Mouse (Mus musculus) layer of hippocampus, adult 2 months (tissue): ENCODE measurements around the gene Dnph1. TPM values are rescaled to one million over a fixed set of nuclear protein-coding genes. Genes with fewer than 3 reads are reported as not detected.
A peak's percentile ranks its signal among the peaks of the same experiment; 100 is the strongest.

Experiments
- DNase-seq, 2 experiments: peaks; one replicate each; pipeline ENCODE4 v3.0.0; 2022; ENCODE audit warnings: low spot score in 2 of 2
- H3K27ac ChIP-seq: fragments of 200-600 bp; 2 replicates; pipeline ENCODE4 v1.8.1; 2022
- H3K4me3 ChIP-seq: fragments of 200-600 bp; 2 replicates; pipeline ENCODE4 v1.8.1; 2022; ENCODE audit warnings: mild to moderate bottlenecking
- CTCF ChIP-seq: fragments of 200-600 bp; conservative IDR thresholded peaks from 2 replicates; pipeline ENCODE4 v1.8.1; 2022; ENCODE audit warnings: antibody characterized with exemption, mild to moderate bottlenecking, moderate library complexity
- total RNA-seq, 2 experiments: library from RNA; stranded (reverse); gene quantifications; 2 replicates each; pipeline ENCODE4 v1.2.3; 2021

Dnph1 gene
- total RNA-seq, 2 experiments from 2014 or later: 4.8 to 6.2 TPM

DNA sequence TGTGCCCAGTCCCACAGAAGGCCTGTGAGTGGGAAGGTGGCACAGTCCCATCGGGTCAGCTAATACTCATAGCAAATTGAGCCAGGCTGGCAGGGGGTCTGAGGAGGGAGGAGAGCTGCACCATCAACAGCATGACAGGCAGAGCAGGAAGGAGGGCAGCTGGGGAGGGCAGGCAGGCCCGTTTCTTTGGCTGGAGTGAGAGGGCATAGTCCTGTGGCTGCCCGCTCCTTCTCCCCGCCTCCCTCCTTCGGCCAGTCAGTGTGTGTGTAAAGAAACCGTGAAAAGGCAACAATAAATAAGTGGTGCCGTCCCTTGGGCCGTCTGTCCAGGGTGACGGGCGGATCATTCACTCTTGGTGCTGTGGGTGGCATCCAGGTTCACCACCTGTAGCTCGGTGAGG is 52.2 kb downstream of the Dnph1 start:
- no peak for TF ChIP-seq CTCF
- DNase-seq: no peak
- no peak overlapping the region for H3K4me3 ChIP-seq

DNA sequence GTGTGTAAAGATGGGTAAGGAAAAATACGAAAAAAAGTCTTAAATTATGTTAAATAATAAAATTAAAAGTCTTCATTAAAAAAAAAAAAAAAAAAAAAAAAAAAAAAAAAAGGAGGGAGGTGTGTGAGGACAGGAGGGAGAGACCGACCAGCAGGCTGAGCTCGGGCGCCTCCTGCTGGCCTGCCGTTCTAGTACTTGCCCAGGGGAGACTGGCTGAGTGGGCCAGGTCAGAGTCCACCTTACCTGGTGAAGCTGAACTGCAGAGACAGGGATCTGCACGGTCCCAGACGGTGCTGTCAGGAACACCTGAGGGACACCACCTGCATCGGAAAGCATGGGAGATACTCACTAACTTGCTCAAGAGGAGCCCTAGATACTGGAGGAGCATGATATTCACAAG is 52.7 kb downstream of the Dnph1 start:
- TF ChIP-seq CTCF: peak; percentile 78
- no peak for DNase-seq
- Histone ChIP-seq H3K4me3 (no peak overlapping the region), H3K27ac (no peak overlapping the region)

More for the DNA sequence above, 52.2 kb downstream of the Dnph1 start:
- H3K27ac ChIP-seq: no peak overlapping the region

Other genes starting within 250 kb of the Dnph1 start
- 10 to 100 TPM; 37.6 to 39.0 TPM for gene Polr1c, start 248.7 kb upstream of the Dnph1 start, total RNA-seq
- gene Yipf3, start 248.6 kb upstream of the Dnph1 start, total RNA-seq: 10 to 100 TPM; 80.3 to 95.2 TPM
- gene Lrrc73, start 243.2 kb upstream of the Dnph1 start, total RNA-seq: 10 to 100 TPM; 57.3 to 58.2 TPM
- 10 to 100 TPM; 54.0 to 56.7 TPM for gene Tjap1, start 213.7 kb upstream of the Dnph1 start, total RNA-seq
- 10 to 100 TPM; 52.5 to 53.5 TPM for gene Dlk2, start 199.3 kb upstream of the Dnph1 start, total RNA-seq
- 1 to 10 TPM; 8.9 to 9.7 TPM for gene Abcc10, start 168.4 kb upstream of the Dnph1 start, total RNA-seq
- 10 to 100 TPM; 57.4 to 70.5 TPM for gene Zfp318, start 113.0 kb upstream of the Dnph1 start, total RNA-seq
- gene Crip3, start 67.8 kb upstream of the Dnph1 start, total RNA-seq: 1 to 10 TPM; 2.4 to 6.3 TPM
- under 1 TPM in 1 of 2 experiments, not detected in 1; 0.28 TPM for gene Slc22a7, start 58.3 kb upstream of the Dnph1 start, total RNA-seq
- 100 to 1,000 TPM; 119 to 122 TPM for gene Ttbk1, start 9.0 kb upstream of the Dnph1 start, total RNA-seq
- gene Cul9, start 49.7 kb downstream of the Dnph1 start, total RNA-seq: 10 to 100 TPM; 66.1 to 68.4 TPM
- gene Srf, start 59.5 kb downstream of the Dnph1 start, total RNA-seq: 10 to 100 TPM; 75.7 to 90.9 TPM
- 1 to 10 TPM; 8.5 to 8.8 TPM for gene Ptk7, start 132.8 kb downstream of the Dnph1 start, total RNA-seq
- 10 to 100 TPM; 19.0 to 20.1 TPM for gene Klc4, start 149.3 kb downstream of the Dnph1 start, total RNA-seq
- gene Mrpl2, start 149.5 kb downstream of the Dnph1 start, total RNA-seq: 10 to 100 TPM; 52.2 to 53.5 TPM
- gene Cul7, start 153.6 kb downstream of the Dnph1 start, total RNA-seq: 10 to 100 TPM; 19.1 to 20.4 TPM
- gene Rrp36, start 177.6 kb downstream of the Dnph1 start, total RNA-seq: 10 to 100 TPM; 15.8 to 16.8 TPM
- gene Mea1, start 182.1 kb downstream of the Dnph1 start, total RNA-seq: 100 to 1,000 TPM in 1 of 2 experiments, 10 to 100 TPM in 1; 99.8 to 104 TPM
- 100 to 1,000 TPM; 163 to 173 TPM for gene Klhdc3, start 184.2 kb downstream of the Dnph1 start, total RNA-seq
- 10 to 100 TPM; 88.0 to 91.4 TPM for gene Ppp2r5d, start 208.4 kb downstream of the Dnph1 start, total RNA-seq
- 10 to 100 TPM; 53.6 to 58.4 TPM for gene Pex6, start 214.8 kb downstream of the Dnph1 start, total RNA-seq
- 1 to 10 TPM in 1 of 2 experiments, under 1 TPM in 1; 0.90 to 1.2 TPM for gene Gnmt, start 232.5 kb downstream of the Dnph1 start, total RNA-seq